Comparison of ENCODE assay signal across 16 mouse cellular contexts in genomic region chr3:121721691-121722070, GRCm38 (mm10). TPM values are rescaled to one million over a fixed set of nuclear protein-coding genes. Genes with fewer than 3 reads are reported as not detected.
A peak's percentile ranks its signal among the peaks of the same experiment; 100 is the strongest.
DNase-seq lines count a peak whose midpoint lies in the region; ATAC-seq and TF ChIP-seq lines count a peak whose summit lies in the region.
"Had no signal": no experiment of that assay in that cellular context is flagged by ENCODE, and none has a peak within 500 bp of the region (broad histone marks: within the 10 kb centered on the region; RNA-seq: fewer than 3 reads in every experiment).

No protein-coding gene starts in this region.

- no peaks in the 10 kb centered on the region for H3K9me3 ChIP-seq in forebrain, postnatal 0 days (ENCODE audit: low read length)
- no peaks in the 10 kb centered on the region for H3K9me3 ChIP-seq in forebrain, embryonic 10.5 days
- no peaks in the 10 kb centered on the region for H3K9me3 ChIP-seq in liver, embryonic 12.5 days (replicated peaks)
- H3K9me3 ChIP-seq in megakaryocyte, embryonic 14.5 days, result peaks cover 14% of the 10 kb centered on the region
- H3K9me3 ChIP-seq: heart, embryonic 15.5 days had no signal

- no peaks in the 10 kb centered on the region for H3K36me3 ChIP-seq in forebrain, postnatal 0 days (ENCODE audit: insufficient read depth)
- H3K36me3 ChIP-seq in forebrain, embryonic 10.5 days (replicated peaks), result no peaks in the 10 kb centered on the region
- H3K36me3 ChIP-seq in liver, embryonic 12.5 days, result no peaks in the 10 kb centered on the region
- H3K36me3 ChIP-seq in megakaryocyte, embryonic 14.5 days (replicated peaks; ENCODE audit: low read length), result no peaks in the 10 kb centered on the region
- H3K36me3 ChIP-seq: heart, embryonic 15.5 days had no signal

- H3K4me2 ChIP-seq in forebrain, postnatal 0 days (ENCODE audit: low read depth), result 0 out of 2 replicates have a peak overlapping the region, but pooled peaks have one; percentile 34
- 0 out of 2 replicates have a peak overlapping the region, but pooled peaks have one; percentile 3 for H3K4me2 ChIP-seq in liver, embryonic 12.5 days

- no peak overlapping the region for H3K27ac ChIP-seq in forebrain, postnatal 0 days (ENCODE audit: low read depth, low read length)
- no peak overlapping the region for H3K27ac ChIP-seq in forebrain, embryonic 10.5 days
- no peak overlapping the region for H3K27ac ChIP-seq in liver, embryonic 12.5 days
- peak overlapping the region; percentile 71 for H3K27ac ChIP-seq in brown adipose tissue, adult 24 weeks (replicated peaks; ENCODE audit: low read depth, low read length)
- H3K27ac ChIP-seq: heart, embryonic 15.5 days had no signal

- no peak overlapping the region for H3K9ac ChIP-seq in forebrain, postnatal 0 days
- no peak overlapping the region for H3K9ac ChIP-seq in liver, embryonic 12.5 days
- H3K9ac ChIP-seq: heart, embryonic 15.5 days had no signal

- H3K4me3 ChIP-seq in forebrain, postnatal 0 days (ENCODE audit: low read depth, low read length), result no peak overlapping the region
- no peak overlapping the region for H3K4me3 ChIP-seq in forebrain, embryonic 10.5 days
- H3K4me3 ChIP-seq in liver, embryonic 12.5 days, result no peak overlapping the region
- H3K4me3 ChIP-seq in brown adipose tissue, adult 24 weeks (ENCODE audit: insufficient read depth, low read depth, low read length), result 0 out of 2 replicates have a peak overlapping the region, but pooled peaks have one; percentile 0
- H3K4me3 ChIP-seq in megakaryocyte, embryonic 14.5 days (replicated peaks), result peak overlapping the region; percentile 82
- H3K4me3 ChIP-seq: heart, embryonic 15.5 days had no signal

- H3K4me1 ChIP-seq in forebrain, postnatal 0 days (ENCODE audit: insufficient read depth), result peaks cover 22% of the 10 kb centered on the region
- peaks cover 46% of the 10 kb centered on the region for H3K4me1 ChIP-seq in forebrain, embryonic 10.5 days
- peaks cover 18% of the 10 kb centered on the region for H3K4me1 ChIP-seq in liver, embryonic 12.5 days
- H3K4me1 ChIP-seq in brown adipose tissue, adult 24 weeks (ENCODE audit: control insufficient read depth, insufficient read depth, insufficient read length, low read length), result peaks cover 9% of the 10 kb centered on the region
- H3K4me1 ChIP-seq in megakaryocyte, embryonic 14.5 days, result peaks cover 32% of the 10 kb centered on the region

- no peak for TF ChIP-seq CTCF in forebrain, postnatal 0 days (IDR thresholded peaks at IDR 0.05; ENCODE audit: low read depth)

- WGBS in forebrain, postnatal 0 days, result 46% methylated on average over 7 of the region's 7 CpGs
- 68% methylated on average over 7 of the region's 7 CpGs for WGBS in forebrain, embryonic 10.5 days
- 32% methylated on average over 7 of the region's 7 CpGs for WGBS in liver, embryonic 12.5 days (ENCODE audit: insufficient replicate concordance)

- ATAC-seq in forebrain, postnatal 0 days, result no peak
- ATAC-seq in liver, embryonic 12.5 days, result no peak
- no peak for ATAC-seq in megakaryocyte-erythroid progenitor cell, adult 5-6 weeks (replicated peaks; ENCODE audit: low FRiP score, low TSS enrichment, poor library complexity, severe bottlenecking)

- no peaks in the 10 kb centered on the region for H3K27me3 ChIP-seq in forebrain, postnatal 0 days (ENCODE audit: insufficient read depth, low read length)
- peaks cover 51% of the 10 kb centered on the region for H3K27me3 ChIP-seq in forebrain, embryonic 10.5 days (ENCODE audit: poor library complexity, severe bottlenecking)
- H3K27me3 ChIP-seq in liver, embryonic 12.5 days (replicated peaks), result peaks cover 58% of the 10 kb centered on the region
- H3K27me3 ChIP-seq in megakaryocyte, embryonic 14.5 days (replicated peaks), result peaks cover 77% of the 10 kb centered on the region

- no peak for DNase-seq in forebrain, postnatal 0 days
- no peak for DNase-seq in forebrain, embryonic 10.5 days (ENCODE audit: extremely low spot score, low spot score)
- DNase-seq in liver, result no peak
- DNase-seq in B cell, adult 2 months, result no peak
- DNase-seq: adrenal gland, adult 8-10 months; cerebellum, adult 11 months; kidney, adult 8-10 months; layer of hippocampus, postnatal 36 days; thymus, postnatal 4 days had no signal

RNA-seq across cellular contexts. Expression of gene F3, which starts 1.7 kb away (rescaled TPM):
- 9.7 and 11.5 TPM in 2 replicates for total RNA-seq in forebrain, postnatal 0 days (2014; rRNA removed)
- 13.4 and 14.2 TPM in 2 replicates for polyA plus RNA-seq in forebrain, postnatal 0 days (2015; fragmentation: Nextera tagmentation; extraction: Ambion mirVana)
- polyA plus RNA-seq in forebrain, embryonic 10.5 days (2016; fragmentation: Nextera tagmentation; extraction: Ambion mirVana), result 8.2 and 9.8 TPM in 2 replicates
- 0.42 and 0.43 TPM in 2 replicates for polyA plus RNA-seq in liver, embryonic 12.5 days (2016; fragmentation: Nextera tagmentation; extraction: Ambion mirVana)
- 32.7 and 54.0 TPM in 2 replicates for polyA plus RNA-seq in brown adipose tissue, adult 24 weeks (2012; ENCODE audit: insufficient read depth, insufficient read length, missing spikeins)
- polyA plus RNA-seq in megakaryocyte, embryonic 14.5 days (2012; ENCODE audit: insufficient read depth, low replicate concordance), result not detected in 2 replicates
- total RNA-seq in megakaryocyte-erythroid progenitor cell, adult 5-6 weeks (2014; fragmentation: Nextera tagmentation), result not detected in 2 replicates
- not detected in 2 replicates for total RNA-seq in megakaryocyte-erythroid progenitor cell, adult 5-6 weeks (2017)

RNA-seq across cellular contexts. Expression of gene 4930432M17Rik, which starts 51.1 kb away (rescaled TPM):
- not detected in 2 replicates for total RNA-seq in forebrain, postnatal 0 days (2014; rRNA removed)
- not detected in 2 replicates for polyA plus RNA-seq in forebrain, postnatal 0 days (2015; fragmentation: Nextera tagmentation; extraction: Ambion mirVana)
- polyA plus RNA-seq in forebrain, embryonic 10.5 days (2016; fragmentation: Nextera tagmentation; extraction: Ambion mirVana), result not detected in 2 replicates
- polyA plus RNA-seq in liver, embryonic 12.5 days (2016; fragmentation: Nextera tagmentation; extraction: Ambion mirVana), result not detected in 2 replicates
- not detected in 2 replicates for polyA plus RNA-seq in brown adipose tissue, adult 24 weeks (2012; ENCODE audit: insufficient read depth, insufficient read length, missing spikeins)
- not detected in 2 replicates for polyA plus RNA-seq in megakaryocyte, embryonic 14.5 days (2012; ENCODE audit: insufficient read depth, low replicate concordance)
- total RNA-seq in megakaryocyte-erythroid progenitor cell, adult 5-6 weeks (2014; fragmentation: Nextera tagmentation), result not detected in 2 replicates
- not detected in 2 replicates for total RNA-seq in megakaryocyte-erythroid progenitor cell, adult 5-6 weeks (2017)
- total RNA-seq: adrenal gland, adult 8-10 months; layer of hippocampus, postnatal 36 days had no signal
- polyA plus RNA-seq: C2C12; heart, embryonic 15.5 days; liver, embryonic 16.5 days had no signal

Comparison
In these comparisons a context has a peak if more than half of its experiments do, and no peak if none do; other contexts are left out.
1. H3K4me3 ChIP-seq: peak in brown adipose tissue, adult 24 weeks (single experiment) and megakaryocyte, embryonic 14.5 days (single experiment); none in forebrain, postnatal 0 days (single experiment), forebrain, embryonic 10.5 days (single experiment) and liver, embryonic 12.5 days (single experiment).